Mouse (Mus musculus): ENCODE data around the gene Nxpe4. TPM values are rescaled to one million over a fixed set of nuclear protein-coding genes. Genes with fewer than 3 reads are reported as not detected.
A peak's percentile ranks its signal among the peaks of the same experiment; 100 is the strongest.
"Not testable (repeated sequence)": the region's sequence is repeated elsewhere in the genome, so short reads cannot be mapped to it uniquely, and the experiment has no call there.

Gene Nxpe4
- total and polyA plus RNA-seq, 2 experiments, result 0.07 to 0.55 TPM

GRCm38 (mm10) chr9:48303564-48303963 is 141.7 kb downstream of the Nxpe4 start:
- H3K4me3 ChIP-seq (ENCODE audit: insufficient read depth, low read depth, low read length); DNase-seq (ENCODE audit: extremely low read depth, low read depth, low spot score); H3K36me3 ChIP-seq (ENCODE audit: control insufficient read depth, insufficient read depth, low read length); H3K79me2 ChIP-seq (ENCODE audit: control insufficient read depth, insufficient read depth, low read length); H3K27me3 ChIP-seq (ENCODE audit: control insufficient read depth, insufficient read depth, low read length); H3K9ac ChIP-seq (ENCODE audit: low read depth, low read length); H3K27ac ChIP-seq (replicated peaks; ENCODE audit: insufficient read depth, low read depth, low read length); H3K4me1 ChIP-seq (ENCODE audit: control insufficient read depth, insufficient read depth, low read length): not testable (repeated sequence)
- TF ChIP-seq CTCF (IDR thresholded peaks at IDR 0.05; ENCODE audit: low read depth, low read length), result 0 out of 2 replicates have a peak, but pooled peaks have one; percentile 10
- WGBS, result 72% methylated on average over 5 of the region's 5 CpGs

- no peaks in the 10 kb centered on the region for H3K27me3 ChIP-seq (ENCODE audit: control insufficient read depth, insufficient read depth, low read length)
- no peak overlapping the region for H3K9ac ChIP-seq (ENCODE audit: low read depth, low read length)
- H3K79me2 ChIP-seq (ENCODE audit: control insufficient read depth, insufficient read depth, low read length), result no peaks in the 10 kb centered on the region
- TF ChIP-seq POLR2A (IDR thresholded peaks at IDR 0.05; ENCODE audit: extremely low read depth, insufficient read depth, low read length) (no peak), CTCF (IDR thresholded peaks at IDR 0.05; ENCODE audit: low read depth, low read length) (no peak)
- H3K27ac ChIP-seq (replicated peaks; ENCODE audit: insufficient read depth, low read depth, low read length), result peak overlapping the region; percentile 54; the same call in 1 of the 2 replicates
- no peak overlapping the region for H3K4me3 ChIP-seq (ENCODE audit: insufficient read depth, low read depth, low read length)
- DNase-seq (ENCODE audit: extremely low read depth, low read depth, low spot score), result peak; percentile 93
- no peaks in the 10 kb centered on the region for H3K36me3 ChIP-seq (ENCODE audit: control insufficient read depth, insufficient read depth, low read length)
- 24% methylated on average over 5 of the region's 5 CpGs for WGBS
- H3K4me1 ChIP-seq (ENCODE audit: control insufficient read depth, insufficient read depth, low read length), result peaks cover 4% of the 10 kb centered on the region; the same call in 1 of the 2 replicates
Observed at GRCm38 (mm10) chr9:48311241-48311640, 149.4 kb downstream of the Nxpe4 start.

GRCm38 (mm10) chr9:48314194-48314593 is 152.4 kb downstream of the Nxpe4 start:
- no peak for DNase-seq (ENCODE audit: extremely low read depth, low read depth, low spot score)
- Histone ChIP-seq H3K79me2 (ENCODE audit: control insufficient read depth, insufficient read depth, low read length) (no peaks in the 10 kb centered on the region), H3K27me3 (ENCODE audit: control insufficient read depth, insufficient read depth, low read length) (no peaks in the 10 kb centered on the region), H3K4me1 (ENCODE audit: control insufficient read depth, insufficient read depth, low read length) (peaks cover 4% of the 10 kb centered on the region; the same call in 1 of the 2 replicates), H3K27ac (replicated peaks; ENCODE audit: insufficient read depth, low read depth, low read length) (no peak overlapping the region; the same call in 1 of the 2 replicates), H3K9ac (ENCODE audit: low read depth, low read length) (no peak overlapping the region), H3K36me3 (ENCODE audit: control insufficient read depth, insufficient read depth, low read length) (no peaks in the 10 kb centered on the region), H3K4me3 (ENCODE audit: insufficient read depth, low read depth, low read length) (no peak overlapping the region)
- TF ChIP-seq CTCF (IDR thresholded peaks at IDR 0.05; ENCODE audit: low read depth, low read length) (no peak), POLR2A (IDR thresholded peaks at IDR 0.05; ENCODE audit: extremely low read depth, insufficient read depth, low read length) (no peak)
- 68% methylated on average over 3 of the region's 3 CpGs for WGBS

GRCm38 (mm10) chr9:48315825-48316224 is 154.0 kb downstream of the Nxpe4 start:
- peaks cover 3% of the 10 kb centered on the region; the same call in 1 of the 2 replicates for H3K4me1 ChIP-seq (ENCODE audit: control insufficient read depth, insufficient read depth, low read length)
- no peaks in the 10 kb centered on the region for H3K79me2 ChIP-seq (ENCODE audit: control insufficient read depth, insufficient read depth, low read length)
- TF ChIP-seq POLR2A (IDR thresholded peaks at IDR 0.05; ENCODE audit: extremely low read depth, insufficient read depth, low read length), result no peak
- TF ChIP-seq CTCF (IDR thresholded peaks at IDR 0.05; ENCODE audit: low read depth, low read length), result no peak
- H3K4me3 ChIP-seq (ENCODE audit: insufficient read depth, low read depth, low read length), result no peak overlapping the region
- 12% methylated on average over 1 of the region's 1 CpGs for WGBS
- H3K27me3 ChIP-seq (ENCODE audit: control insufficient read depth, insufficient read depth, low read length), result no peaks in the 10 kb centered on the region
- no peak overlapping the region for H3K27ac ChIP-seq (replicated peaks; ENCODE audit: insufficient read depth, low read depth, low read length)
- DNase-seq (ENCODE audit: extremely low read depth, low read depth, low spot score), result peak; percentile 83
- H3K9ac ChIP-seq (ENCODE audit: low read depth, low read length), result no peak overlapping the region
- H3K36me3 ChIP-seq (ENCODE audit: control insufficient read depth, insufficient read depth, low read length), result no peaks in the 10 kb centered on the region

- no peaks in the 10 kb centered on the region for H3K4me1 ChIP-seq (ENCODE audit: control insufficient read depth, insufficient read depth, low read length)
- H3K79me2 ChIP-seq (ENCODE audit: control insufficient read depth, insufficient read depth, low read length), result no peaks in the 10 kb centered on the region
- 88% methylated on average over 9 of the region's 9 CpGs for WGBS
- no peak for DNase-seq (ENCODE audit: extremely low read depth, low read depth, low spot score)
- no peaks in the 10 kb centered on the region for H3K27me3 ChIP-seq (ENCODE audit: control insufficient read depth, insufficient read depth, low read length)
- no peak overlapping the region for H3K27ac ChIP-seq (replicated peaks; ENCODE audit: insufficient read depth, low read depth, low read length)
- H3K4me3 ChIP-seq (ENCODE audit: insufficient read depth, low read depth, low read length), result no peak overlapping the region
- H3K36me3 ChIP-seq (ENCODE audit: control insufficient read depth, insufficient read depth, low read length), result no peaks in the 10 kb centered on the region
- no peak for TF ChIP-seq CTCF (IDR thresholded peaks at IDR 0.05; ENCODE audit: low read depth, low read length)
- no peak for TF ChIP-seq POLR2A (IDR thresholded peaks at IDR 0.05; ENCODE audit: extremely low read depth, insufficient read depth, low read length)
- H3K9ac ChIP-seq (ENCODE audit: low read depth, low read length), result no peak overlapping the region
Observed at GRCm38 (mm10) chr9:48326338-48326737, 164.5 kb downstream of the Nxpe4 start.

- H3K9ac ChIP-seq (ENCODE audit: low read depth, low read length), result no peak overlapping the region
- H3K36me3 ChIP-seq (ENCODE audit: control insufficient read depth, insufficient read depth, low read length), result no peaks in the 10 kb centered on the region
Observed at GRCm38 (mm10) chr9:48329597-48329996, 167.8 kb downstream of the Nxpe4 start.

More at GRCm38 (mm10) chr9:48329597-48329996, 167.8 kb downstream of the Nxpe4 start:
- Histone ChIP-seq H3K79me2 (ENCODE audit: control insufficient read depth, insufficient read depth, low read length) (no peaks in the 10 kb centered on the region), H3K4me1 (ENCODE audit: control insufficient read depth, insufficient read depth, low read length) (no peaks in the 10 kb centered on the region), H3K4me3 (ENCODE audit: insufficient read depth, low read depth, low read length) (no peak overlapping the region), H3K27ac (replicated peaks; ENCODE audit: insufficient read depth, low read depth, low read length) (no peak overlapping the region), H3K27me3 (ENCODE audit: control insufficient read depth, insufficient read depth, low read length) (no peaks in the 10 kb centered on the region)
- no peak for DNase-seq (ENCODE audit: extremely low read depth, low read depth, low spot score)
- WGBS, result 83% methylated on average over 7 of the region's 7 CpGs
- TF ChIP-seq CTCF (IDR thresholded peaks at IDR 0.05; ENCODE audit: low read depth, low read length), result no peak
- TF ChIP-seq POLR2A (IDR thresholded peaks at IDR 0.05; ENCODE audit: extremely low read depth, insufficient read depth, low read length), result no peak

Measured in liver, adult 2 months (tissue).